Mouse (Mus musculus) right cerebral cortex, postnatal 4 days (tissue): ENCODE data around the gene Cops3.

Experiments
- DNase-seq: peaks from one replicate; pipeline ENCODE4 v3.0.0-alpha.2; 2022

Cops3 gene

GRCm38 (mm10) chr11:59777259-59777658 is 62.4 kb downstream of the Cops3 start:
- DNase-seq = no peak

- no peak for DNase-seq
These were observed 64.0 kb downstream of the Cops3 start for GRCm38 (mm10) chr11:59775435-59776148.

- no peak for DNase-seq
These were observed 65.1 kb downstream of the Cops3 start for GRCm38 (mm10) chr11:59774522-59774921.

DNA sequence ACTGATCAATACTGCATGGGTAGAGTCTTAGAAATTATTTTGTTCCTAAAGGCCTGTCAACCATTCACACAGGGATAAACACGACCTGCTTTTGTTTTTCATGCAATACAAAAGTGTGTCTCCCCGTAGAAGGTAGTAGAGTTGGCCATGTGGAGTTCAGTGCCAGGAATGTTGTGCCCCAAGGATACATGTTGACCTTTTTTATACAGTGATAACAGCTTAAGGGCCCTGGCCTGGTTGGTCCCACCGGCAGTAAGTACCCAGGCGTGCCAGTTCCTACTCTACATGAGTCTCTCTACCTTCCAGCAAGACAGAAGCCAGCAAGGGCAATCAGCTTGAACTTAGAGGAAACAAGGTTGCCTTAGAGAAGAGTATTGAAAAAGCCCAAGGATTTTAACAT is 66.7 kb downstream of the Cops3 start:
- DNase-seq = no peak

DNA sequence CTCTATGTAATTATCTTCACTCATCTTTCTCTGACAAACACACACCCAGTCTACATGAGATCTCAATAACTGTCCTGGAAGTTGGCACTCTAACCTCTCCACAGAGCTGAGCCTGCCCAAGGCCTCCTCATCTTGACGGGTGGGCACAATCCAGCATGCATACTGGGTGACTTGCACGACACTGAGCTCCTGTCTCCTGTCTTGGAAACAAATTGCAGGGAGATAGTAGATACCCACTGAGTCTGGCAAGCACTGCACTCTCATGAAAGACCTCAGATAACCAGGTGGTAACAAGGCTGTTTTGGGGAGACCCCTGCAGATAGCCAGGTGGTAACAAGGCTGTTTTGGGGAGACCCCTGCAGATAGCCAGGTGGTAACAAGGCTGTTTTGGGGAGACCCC is 67.3 kb downstream of the Cops3 start:
- no peak for DNase-seq

- DNase-seq = no peak
These were observed 68.9 kb downstream of the Cops3 start for GRCm38 (mm10) chr11:59770753-59771152.

DNA sequence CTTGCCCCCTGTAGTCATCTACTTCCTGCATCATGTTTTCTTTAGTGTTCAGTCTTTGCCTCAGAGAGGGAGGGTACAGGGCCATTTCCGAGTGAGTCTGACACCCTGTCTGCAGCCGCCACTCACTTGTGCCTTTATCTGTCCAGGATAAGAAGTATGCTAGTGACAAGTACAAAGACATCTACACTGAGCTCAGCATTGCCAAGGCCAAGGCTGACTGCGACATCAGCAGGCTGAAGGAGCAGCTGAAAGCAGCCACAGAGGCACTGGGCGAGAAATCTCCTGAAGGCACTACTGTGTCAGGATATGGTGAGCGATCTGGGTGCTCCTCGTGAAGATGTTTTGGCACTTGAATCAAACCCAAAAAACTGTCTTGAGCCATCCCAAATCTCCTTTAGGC is 69.9 kb downstream of the Cops3 start:
- no peak for DNase-seq

- DNase-seq = no peak
These were observed 70.3 kb downstream of the Cops3 start for GRCm38 (mm10) chr11:59769307-59769706.
